Mouse (Mus musculus) lung, adult 2 months (tissue): ENCODE results near the gene Ftsj1.

Experiments used
- CTCF ChIP-seq: fragments of 200-500 bp; IDR thresholded peaks from 2 replicates; pipeline ENCODE4 v1.5.1; 2011; ENCODE audit warnings: mild to moderate bottlenecking, low read length, control low read depth; ENCODE audit not compliant: insufficient read depth
- POLR2A ChIP-seq: fragments of 200-500 bp; IDR thresholded peaks from 2 replicates; pipeline ENCODE4 v1.6.1; 2011; ENCODE audit warnings: low read depth, mild to moderate bottlenecking, control low read depth, low read length, borderline replicate concordance; ENCODE audit errors: extremely low read depth

DNA sequence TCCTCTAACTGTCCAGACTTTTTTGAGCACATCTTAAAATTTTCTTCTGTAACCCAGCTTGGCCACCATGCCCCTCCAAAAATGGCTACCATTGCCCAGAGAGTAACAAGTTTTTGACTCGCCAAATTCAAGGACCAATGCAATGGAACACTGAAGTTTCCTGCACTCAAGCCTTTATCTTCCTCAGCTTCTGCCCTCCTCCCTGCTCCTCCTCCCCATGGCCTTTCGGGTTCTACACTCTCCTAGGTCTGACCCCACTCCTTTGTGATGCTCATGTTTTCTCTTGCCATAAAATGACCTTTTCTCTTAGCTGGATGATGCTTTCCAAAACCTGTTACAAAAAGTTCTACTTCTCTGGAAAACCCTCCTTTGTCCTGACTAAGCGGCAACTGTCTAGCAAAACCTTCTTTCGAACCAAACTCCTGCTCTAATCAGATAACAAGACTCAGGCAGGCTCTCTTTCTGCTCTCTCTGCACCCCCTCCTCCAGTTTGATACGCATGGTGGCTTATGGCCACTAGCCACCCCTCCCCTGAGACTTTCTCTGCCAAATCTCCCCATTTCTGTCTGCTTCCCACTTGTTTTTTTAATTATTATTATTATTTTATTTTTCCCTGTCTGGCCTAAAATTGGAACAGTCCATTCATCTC, 11.1 kb upstream of the Ftsj1 start:
- TF ChIP-seq CTCF (no peak), POLR2A (no peak)
